Mouse (Mus musculus) heart, adult 2 months (tissue): ENCODE results near the gene Elovl5.

Source experiments
- CTCF ChIP-seq: fragments of 200-600 bp; IDR thresholded peaks from 2 replicates; pipeline ENCODE4 v1.8.1; 2022; ENCODE audit warnings: antibody characterized with exemption, mild to moderate bottlenecking, moderate library complexity
- EP300 ChIP-seq: fragments of 200-500 bp; IDR thresholded peaks from 2 replicates; pipeline ENCODE4 v1.6.1; 2011; ENCODE audit warnings: low read depth, low read length, control low read depth; ENCODE audit not compliant: insufficient read depth
- POLR2A ChIP-seq: fragments of 200-500 bp; IDR thresholded peaks from 2 replicates; pipeline ENCODE4 v1.6.1; 2011; ENCODE audit warnings: mild to moderate bottlenecking, low read depth, low read length, control low read depth; ENCODE audit not compliant: insufficient read depth

DNA sequence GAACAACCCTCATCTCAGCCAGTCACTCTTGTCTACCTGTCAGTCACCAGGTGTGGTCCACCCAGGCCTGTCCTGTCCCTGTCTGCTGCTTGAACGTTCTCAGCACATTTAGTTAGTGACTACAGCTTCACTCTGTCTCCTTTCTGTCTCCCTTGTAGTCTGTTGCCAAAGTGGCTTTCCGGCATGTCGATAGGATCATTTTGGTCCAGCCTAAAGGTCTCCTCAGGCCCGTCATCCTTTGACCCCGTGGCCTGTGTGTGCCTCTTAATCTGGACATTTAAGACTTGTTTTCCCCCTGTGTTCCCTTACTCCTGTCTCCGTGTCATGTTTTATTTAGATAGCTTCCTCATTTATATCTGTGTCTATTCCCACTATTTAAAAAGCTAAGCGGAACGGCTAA is 9.0 kb downstream of the Elovl5 start:
- TF ChIP-seq CTCF = no peak
- TF ChIP-seq POLR2A = no peak
- TF ChIP-seq EP300 = no peak
